Mouse (Mus musculus): ENCODE results near the gene Abhd16a.

Gene Abhd16a

DNA sequence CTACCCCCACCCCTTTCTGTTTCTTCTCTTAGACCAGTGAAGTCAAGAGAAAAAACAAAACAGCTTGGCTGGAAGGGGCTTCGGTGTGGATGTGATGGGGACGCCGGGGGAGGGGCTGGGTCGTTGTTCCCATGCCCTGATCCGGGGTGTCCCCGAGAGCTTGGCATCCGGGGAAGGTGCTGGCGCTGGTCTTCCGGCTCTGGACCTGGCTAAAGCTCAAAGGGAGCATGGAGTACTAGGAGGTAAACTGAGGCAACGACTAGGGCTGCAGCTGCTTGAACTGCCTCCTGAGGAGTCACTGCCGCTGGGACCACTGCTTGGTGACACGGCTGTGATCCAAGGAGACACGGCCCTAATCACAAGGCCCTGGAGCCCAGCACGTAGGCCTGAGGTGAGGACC, 29.0 kb upstream of the Abhd16a start:
- DNase-seq (ENCODE audit: low read depth): no peak

GRCm38 (mm10) chr17:35060737-35061297, 28.2 kb upstream of the Abhd16a start:
- no peak for DNase-seq (ENCODE audit: low read depth)

- no peak for DNase-seq (ENCODE audit: low read depth)
These were observed 27.8 kb upstream of the Abhd16a start for GRCm38 (mm10) chr17:35061299-35061698.

DNA sequence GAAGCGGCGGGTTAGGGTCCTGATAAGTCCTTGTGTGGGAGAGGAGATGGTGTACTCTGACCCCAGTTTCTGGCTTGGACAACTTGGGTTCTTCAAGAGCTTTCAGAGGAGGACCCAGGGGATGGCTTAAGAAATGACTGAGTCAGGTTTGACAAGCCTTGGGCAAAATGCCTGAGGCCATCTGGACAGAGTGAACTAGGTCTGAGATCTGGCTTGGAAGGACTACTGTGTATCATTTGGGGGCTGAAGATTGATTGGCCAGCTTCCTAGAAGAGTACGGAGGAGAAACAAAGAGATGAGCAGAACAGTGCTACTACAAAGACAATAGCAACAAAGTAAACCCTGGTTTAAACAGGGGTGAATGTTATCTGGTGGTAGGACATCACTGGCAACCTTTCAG, 25.6 kb upstream of the Abhd16a start:
- no peak for DNase-seq (ENCODE audit: low read depth)

GRCm38 (mm10) chr17:35064378-35064877, 24.6 kb upstream of the Abhd16a start:
- no peak for DNase-seq (ENCODE audit: low read depth)

- DNase-seq (ENCODE audit: low read depth): peak; percentile 54
These were observed 23.8 kb upstream of the Abhd16a start, which contains the start of gene Ly6g6c for GRCm38 (mm10) chr17:35064951-35065947. Gene Ly6g6c (plus strand): TSS chr17:35065388.

- no peak for DNase-seq (ENCODE audit: low read depth)
These were observed 23.0 kb upstream of the Abhd16a start, which contains the start of gene Mpig6b for GRCm38 (mm10) chr17:35066084-35066483. Gene Mpig6b (minus strand): TSS chr17:35066184.

- DNase-seq (ENCODE audit: low read depth): no peak
These were observed 20.7 kb upstream of the Abhd16a start for GRCm38 (mm10) chr17:35068213-35068914.

DNA sequence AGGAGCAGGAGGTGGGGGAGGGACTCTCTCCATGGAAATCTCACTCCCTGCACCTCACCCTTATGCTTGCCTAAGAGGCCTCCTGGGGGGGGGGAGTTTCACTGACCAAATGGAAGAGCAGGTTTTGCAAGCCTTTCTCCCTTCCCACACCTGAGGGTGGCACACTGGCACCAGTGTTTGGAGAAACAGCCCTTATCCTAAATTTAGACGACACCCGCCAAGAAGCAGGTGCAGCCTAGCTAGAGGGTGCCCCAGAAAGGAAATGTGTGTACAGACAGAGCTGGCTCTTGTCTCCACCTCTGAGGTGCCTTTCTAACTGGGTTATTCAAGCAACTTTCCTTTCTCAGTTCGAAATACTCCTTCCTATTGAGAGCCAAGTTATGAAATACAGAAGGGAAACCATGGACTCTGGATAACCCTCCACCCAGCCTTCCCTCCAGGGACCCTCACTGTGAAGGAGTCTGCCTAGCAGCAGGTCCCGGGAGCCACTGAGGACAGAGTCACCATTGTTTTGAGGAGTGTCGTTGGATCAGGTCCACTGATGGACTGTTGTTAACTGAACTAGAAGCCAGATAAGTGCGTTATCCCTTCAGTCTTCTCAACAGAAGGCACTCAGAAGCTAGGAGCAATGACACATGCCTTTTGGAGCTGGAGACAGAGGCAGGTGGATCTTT, 18.4 kb upstream of the Abhd16a start:
- DNase-seq (ENCODE audit: low read depth): no peak

- no peak for DNase-seq (ENCODE audit: low read depth)
These were observed 17.6 kb upstream of the Abhd16a start for GRCm38 (mm10) chr17:35071454-35071853.

GRCm38 (mm10) chr17:35074097-35074496, 15.0 kb upstream of the Abhd16a start:
- DNase-seq (ENCODE audit: low read depth): no peak

DNA sequence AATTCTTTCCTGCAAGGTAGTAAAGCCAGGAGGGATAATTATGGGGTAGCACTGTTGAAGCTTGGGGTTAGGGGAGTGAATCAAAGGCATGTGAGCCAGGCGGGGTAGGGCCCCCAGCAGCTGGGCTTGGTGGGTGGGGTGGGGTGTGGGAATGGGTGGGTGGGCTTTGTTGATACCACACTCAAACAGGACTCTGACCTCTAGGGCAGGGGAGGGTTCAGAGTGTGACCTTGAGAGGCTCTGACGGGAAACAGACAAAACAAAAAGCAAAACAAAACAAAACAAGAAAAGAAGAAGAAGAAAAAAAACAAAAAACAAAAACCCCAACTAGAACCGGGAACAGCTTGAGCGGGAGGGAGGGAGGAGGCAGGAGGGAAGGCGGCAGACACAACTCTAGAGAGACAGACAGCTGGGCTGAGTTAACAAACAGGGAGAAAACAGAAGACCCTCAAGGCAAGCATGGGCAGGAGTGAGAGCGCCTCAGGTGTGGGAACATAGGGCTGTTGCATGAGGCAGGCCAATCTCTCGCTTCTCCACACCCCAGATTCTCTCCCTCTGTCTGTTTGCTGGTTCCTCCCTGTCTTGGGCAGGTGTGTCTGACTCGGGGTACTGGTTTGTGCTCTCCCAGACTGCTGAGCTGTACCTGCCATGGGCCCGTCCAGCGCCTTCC, 12.4 kb upstream of the Abhd16a start, which contains the start of gene Ly6g6e:
TSS of gene Ly6g6e (plus strand) at position 396 of the 670 bp plus-strand sequence.
- DNase-seq (ENCODE audit: low read depth): no peak

DNA sequence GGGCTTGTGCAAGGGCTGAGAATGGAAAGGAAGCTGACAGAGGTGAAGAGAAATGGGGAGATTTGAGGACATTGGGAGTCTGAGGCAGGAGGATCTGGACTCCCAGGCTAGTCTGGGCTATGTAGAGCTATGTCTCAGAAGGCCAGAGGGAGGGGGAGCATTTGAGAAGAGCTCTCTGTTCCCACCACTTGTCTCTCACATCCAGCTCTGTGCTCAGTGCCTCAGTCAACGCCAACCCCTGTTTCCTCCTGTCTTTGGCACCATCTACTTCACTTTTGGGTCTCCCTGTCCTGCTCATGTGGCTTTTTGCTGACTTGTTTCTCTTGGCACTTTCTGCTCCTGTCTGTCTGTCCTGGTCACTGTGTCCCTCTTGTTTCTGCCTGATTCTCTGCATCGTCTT, 11.8 kb upstream of the Abhd16a start:
- no peak for DNase-seq (ENCODE audit: low read depth)

- no peak for DNase-seq (ENCODE audit: low read depth)
These were observed 11.3 kb upstream of the Abhd16a start, which contains the start of gene Ly6g6d for GRCm38 (mm10) chr17:35077786-35078233. Gene Ly6g6d (minus strand): TSS chr17:35078065.

GRCm38 (mm10) chr17:35079778-35080177, 9.3 kb upstream of the Abhd16a start:
- DNase-seq (ENCODE audit: low read depth): no peak

GRCm38 (mm10) chr17:35080248-35080647, 8.8 kb upstream of the Abhd16a start:
- no peak for DNase-seq (ENCODE audit: low read depth)

- no peak for DNase-seq (ENCODE audit: low read depth)
These were observed 8.4 kb upstream of the Abhd16a start for GRCm38 (mm10) chr17:35080710-35081109.

- DNase-seq (ENCODE audit: low read depth): no peak
These were observed 6.1 kb upstream of the Abhd16a start for GRCm38 (mm10) chr17:35082841-35083576.

DNA sequence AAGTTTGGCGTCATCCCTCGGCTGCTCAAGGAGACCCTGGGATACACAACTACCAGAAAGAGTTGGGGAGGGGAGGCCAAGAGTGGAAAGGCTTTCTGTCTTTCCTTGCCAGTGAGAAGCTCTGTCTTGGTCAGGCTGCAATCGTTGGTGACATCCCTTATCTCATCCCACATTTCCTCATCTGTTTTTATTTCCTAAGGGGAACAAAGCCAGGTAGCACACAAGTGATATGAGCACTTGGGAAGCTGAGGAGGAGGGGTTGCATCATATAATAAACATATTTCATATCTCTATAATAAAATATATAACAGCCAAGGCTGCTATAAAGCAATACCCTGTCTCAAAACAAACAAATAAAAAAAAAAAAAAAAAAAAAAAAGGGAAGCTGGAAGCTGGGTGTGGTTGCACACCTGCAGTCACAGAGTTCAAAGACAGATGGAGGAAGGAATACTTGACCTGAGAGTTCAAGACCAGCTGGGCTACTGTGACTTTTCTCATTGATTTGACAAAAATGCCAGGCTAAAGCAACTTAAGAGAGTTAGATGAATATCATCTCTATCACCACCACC, 5.0 kb upstream of the Abhd16a start:
- no peak for DNase-seq (ENCODE audit: low read depth)

All from naive thymus-derived CD4-positive, alpha-beta T cell, adult 2 months (primary cell).